Mouse (Mus musculus): ENCODE results near the gene Zfp960. TPM values are rescaled to one million over a fixed set of nuclear protein-coding genes. Genes with fewer than 3 reads are reported as not detected.
"Not testable (repeated sequence)": the region's sequence is repeated elsewhere in the genome, so short reads cannot be mapped to it uniquely, and the experiment has no call there.

Gene Zfp960
- 3.7 and 4.4 TPM in 2 replicates for polyA plus RNA-seq (2016; fragmentation: Nextera tagmentation; extraction: Ambion mirVana)

GRCm38 (mm10) chr17:17063628-17064494 lies at the start of gene Zfp960:
Gene Zfp960 (plus strand): TSS chr17:17064113.
- Histone ChIP-seq H3K9ac (peak within 1 kb of the TSS; percentile 30; the same call in 1 of the 2 replicates), H3K4me2 (replicated peaks) (peak within 1 kb of the TSS; percentile 59), H3K4me3 (peak within 1 kb of the TSS; percentile 47)
- H3K9me3 ChIP-seq; H3K36me3 ChIP-seq; H3K4me1 ChIP-seq; H3K27me3 ChIP-seq (replicated peaks); H3K27ac ChIP-seq: not testable (repeated sequence)
- under 1% methylated on average over 19 of the region's 21 CpGs for WGBS
- ATAC-seq (ENCODE audit: low FRiP score, low read depth): peak; percentile 100

GRCm38 (mm10) chr17:17018071-17018470 lies 45.8 kb upstream of the Zfp960 start:
- H3K36me3 ChIP-seq; ATAC-seq (ENCODE audit: low FRiP score, low read depth): not testable (repeated sequence)
- WGBS: 99% methylated on average over 2 of the region's 2 CpGs

GRCm38 (mm10) chr17:17059566-17059965 lies 4.3 kb upstream of the Zfp960 start:
- H3K4me1 ChIP-seq; H3K4me3 ChIP-seq; H3K27ac ChIP-seq; ATAC-seq (ENCODE audit: low FRiP score, low read depth); H3K4me2 ChIP-seq (replicated peaks); H3K36me3 ChIP-seq; H3K9ac ChIP-seq; H3K27me3 ChIP-seq (replicated peaks); H3K9me3 ChIP-seq: not testable (repeated sequence)
- 83% methylated on average over 1 of the region's 1 CpGs for WGBS

More at GRCm38 (mm10) chr17:17018071-17018470, 45.8 kb upstream of the Zfp960 start:
- not testable (repeated sequence) for H3K27ac ChIP-seq; H3K9ac ChIP-seq; H3K4me3 ChIP-seq; H3K4me2 ChIP-seq (replicated peaks); H3K27me3 ChIP-seq (replicated peaks); H3K4me1 ChIP-seq
- H3K9me3 ChIP-seq: peaks cover 18% of the 10 kb centered on the region

- H3K4me1 ChIP-seq; H3K9me3 ChIP-seq; H3K27ac ChIP-seq; H3K4me3 ChIP-seq; H3K9ac ChIP-seq; H3K36me3 ChIP-seq; H3K27me3 ChIP-seq (replicated peaks); H3K4me2 ChIP-seq (replicated peaks): not testable (repeated sequence)
- ATAC-seq (ENCODE audit: low FRiP score, low read depth): peak; percentile 98
- WGBS: no CpG with 5 or more reads among the region's 8 CpGs
Observed at GRCm38 (mm10) chr17:17120830-17121502, 57.1 kb downstream of the Zfp960 start, which contains the start of gene Zfp97. Gene Zfp97 (plus strand): TSS chr17:17121415.

Other genes with a start within 250 kb of the Zfp960 start
- 2.0 and 3.3 TPM in 2 replicates for gene Zfp97, start 57.3 kb downstream of the Zfp960 start, polyA plus RNA-seq (2016; fragmentation: Nextera tagmentation; extraction: Ambion mirVana)

All from neural tube, embryonic 12.5 days (tissue).